Mouse (Mus musculus) intestine, embryonic 15.5 days (tissue): ENCODE data around the gene Arid5b. TPM values are rescaled to one million over a fixed set of nuclear protein-coding genes. Genes with fewer than 3 reads are reported as not detected.
A peak's percentile ranks its signal among the peaks of the same experiment; 100 is the strongest.

ENCODE experiments used
- ATAC-seq: fragments of 200-750 bp; cut with Nextera tagmentation; 2 replicates; pipeline ENCODE4 v1.8.0; 2017; ENCODE audit warnings: moderate TSS enrichment, moderate library complexity
- H3K27ac ChIP-seq: fragments of 300-500 bp; sonication (generic); 2 replicates; pipeline ENCODE4 v1.5.1; 2015; ENCODE audit warnings: mild to moderate bottlenecking, inconsistent platforms
- H3K27me3 ChIP-seq: fragments of 300-500 bp; sonication (generic); replicated peaks from 2 replicates; pipeline ENCODE4 v1.6.1; 2015; ENCODE audit warnings: inconsistent platforms
- H3K36me3 ChIP-seq: fragments of 300-500 bp; sonication (generic); 2 replicates; pipeline ENCODE4 v1.6.1; 2015; ENCODE audit warnings: inconsistent platforms
- H3K4me1 ChIP-seq: fragments of 300-500 bp; sonication (generic); replicated peaks from 2 replicates; pipeline ENCODE4 v1.6.1; 2015; ENCODE audit warnings: inconsistent platforms
- H3K4me2 ChIP-seq: fragments of 300-500 bp; sonication (generic); replicated peaks from 2 replicates; pipeline ENCODE4 v1.6.1; 2015; ENCODE audit warnings: mild to moderate bottlenecking, inconsistent platforms
- H3K4me3 ChIP-seq: fragments of 300-500 bp; sonication (generic); replicated peaks from 2 replicates; pipeline ENCODE4 v1.5.1; 2015; ENCODE audit warnings: inconsistent platforms
- H3K9ac ChIP-seq: fragments of 300-500 bp; sonication (generic); 2 replicates; pipeline ENCODE4 v1.6.1; 2015; ENCODE audit warnings: inconsistent platforms
- H3K9me3 ChIP-seq: fragments of 300-500 bp; sonication (generic); 2 replicates; pipeline ENCODE4 v1.6.1; 2016; ENCODE audit warnings: inconsistent platforms
- WGBS: fragments of 180-500 bp; shearing (Covaris S2); methylation state at CpG from one replicate; pipeline ENCODE4 v1.1.7; 2015; 5-methylcytosine and 5-hydroxymethylcytosine counted together
- polyA plus RNA-seq: library from polyadenylated mRNA; unstranded; fragments of >200 nt; fragmentation: Nextera tagmentation; extraction: Ambion mirVana; gene quantifications from 2 replicates; pipeline ENCODE4 v1.2.1, GENCODE M21; 2015

The Arid5b gene
- polyA plus RNA-seq, 1 experiment from 2014 or later: 29.0 TPM

DNA sequence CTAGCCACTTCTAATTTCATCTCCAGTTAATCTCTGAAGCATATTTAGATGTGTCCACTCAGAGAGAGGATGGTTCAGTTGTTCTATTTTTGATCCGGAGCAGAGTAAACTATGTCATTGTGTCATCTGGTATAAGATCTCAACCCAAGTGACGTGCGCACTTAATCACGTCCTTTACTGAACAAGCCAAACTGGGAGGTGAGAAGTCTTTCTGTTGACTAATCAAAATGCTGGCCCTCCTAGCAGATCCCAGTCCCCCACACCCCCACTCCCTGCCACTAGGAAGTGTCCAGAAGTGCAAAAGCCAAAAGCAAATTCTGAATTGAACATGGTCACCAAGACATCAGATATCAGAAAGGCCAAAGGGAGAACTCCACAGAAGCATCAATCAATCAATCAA, 144.0 kb downstream of the Arid5b start:
- H3K27me3 ChIP-seq: no peaks in the 10 kb centered on the region
- H3K36me3 ChIP-seq: no peaks in the 10 kb centered on the region
- no peak overlapping the region for H3K27ac ChIP-seq
- no peak overlapping the region for H3K4me2 ChIP-seq
- ATAC-seq: no peak
- WGBS: 78% methylated on average over 4 of the region's 4 CpGs
- no peak overlapping the region for H3K4me3 ChIP-seq
- H3K9ac ChIP-seq: no peak overlapping the region
- no peaks in the 10 kb centered on the region for H3K9me3 ChIP-seq
- H3K4me1 ChIP-seq: peaks cover 15% of the 10 kb centered on the region

DNA sequence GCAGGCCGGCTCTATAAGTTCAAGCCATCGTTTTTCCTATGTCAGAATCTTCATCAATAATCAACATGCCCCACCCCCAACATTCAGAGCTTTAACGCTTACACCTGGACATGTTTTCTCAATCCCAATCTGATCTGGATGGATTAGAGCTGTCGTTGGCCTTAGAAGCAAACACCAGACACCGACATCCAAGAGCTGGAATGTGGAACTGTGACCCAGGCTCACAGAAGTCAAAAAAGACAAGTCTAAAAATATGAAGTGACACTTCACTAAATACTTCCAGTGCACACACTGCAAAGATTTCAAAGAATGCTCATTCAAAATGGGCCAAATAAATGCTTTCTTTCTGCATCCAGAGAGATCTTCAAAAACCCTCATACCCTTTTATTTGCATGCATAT, 144.5 kb downstream of the Arid5b start:
- no peaks in the 10 kb centered on the region for H3K36me3 ChIP-seq
- no peaks in the 10 kb centered on the region for H3K27me3 ChIP-seq
- H3K4me2 ChIP-seq: no peak overlapping the region
- no peak overlapping the region for H3K27ac ChIP-seq
- WGBS: 64% methylated on average over 5 of the region's 5 CpGs
- peaks cover 15% of the 10 kb centered on the region for H3K4me1 ChIP-seq
- no peak overlapping the region for H3K4me3 ChIP-seq
- no peaks in the 10 kb centered on the region for H3K9me3 ChIP-seq
- no peak overlapping the region for H3K9ac ChIP-seq
- ATAC-seq: no peak

DNA sequence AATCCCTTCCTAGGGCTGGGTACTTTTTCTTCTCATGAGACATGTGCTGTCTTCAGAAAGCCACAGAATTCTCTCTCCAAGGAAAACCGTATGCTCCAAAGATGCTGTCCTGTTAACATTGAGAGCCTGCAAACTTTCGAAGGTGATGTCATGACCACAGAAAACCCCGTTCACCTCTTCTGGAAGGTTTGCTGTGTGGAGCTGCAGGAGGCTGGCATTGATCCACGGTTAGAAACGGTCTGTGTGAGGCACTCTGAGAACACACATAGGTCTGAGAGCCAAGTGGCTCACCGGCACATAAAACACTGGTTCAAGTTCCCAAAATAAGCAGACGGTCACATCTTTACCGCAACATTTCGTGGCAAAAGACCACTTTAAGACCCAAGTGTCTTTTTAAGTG, 145.9 kb downstream of the Arid5b start:
- Histone ChIP-seq H3K36me3 (no peaks in the 10 kb centered on the region), H3K4me3 (no peak overlapping the region), H3K27me3 (no peaks in the 10 kb centered on the region), H3K4me2 (no peak overlapping the region), H3K27ac (no peak overlapping the region), H3K4me1 (peaks cover 11% of the 10 kb centered on the region), H3K9me3 (no peaks in the 10 kb centered on the region), H3K9ac (no peak overlapping the region)
- WGBS: 90% methylated on average over 9 of the region's 9 CpGs
- ATAC-seq: no peak

DNA sequence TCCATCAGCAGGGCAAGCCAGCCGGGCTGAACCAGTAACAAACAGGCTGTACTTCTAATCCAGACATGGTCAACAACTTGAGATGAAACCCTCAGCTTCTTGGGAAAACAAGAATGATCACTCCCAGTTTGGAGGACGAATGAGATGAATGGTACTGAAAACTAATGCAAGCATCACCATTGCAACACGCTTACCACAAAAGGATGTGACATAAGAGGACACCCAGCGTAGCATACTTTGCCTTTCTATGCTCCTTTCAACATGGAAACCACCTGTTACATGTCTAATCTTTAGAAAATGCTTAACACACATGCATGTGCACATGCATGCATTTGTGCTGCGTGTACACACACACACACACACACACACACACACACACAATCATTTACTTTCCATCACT, 146.4 kb downstream of the Arid5b start:
- ATAC-seq: no peak
- H3K4me3 ChIP-seq: no peak overlapping the region
- H3K9ac ChIP-seq: no peak overlapping the region
- 93% methylated on average over 5 of the region's 5 CpGs for WGBS
- no peaks in the 10 kb centered on the region for H3K27me3 ChIP-seq
- H3K9me3 ChIP-seq: no peaks in the 10 kb centered on the region
- H3K36me3 ChIP-seq: no peaks in the 10 kb centered on the region
- H3K4me1 ChIP-seq: peaks cover 7% of the 10 kb centered on the region
- no peak overlapping the region for H3K27ac ChIP-seq
- H3K4me2 ChIP-seq: no peak overlapping the region

DNA sequence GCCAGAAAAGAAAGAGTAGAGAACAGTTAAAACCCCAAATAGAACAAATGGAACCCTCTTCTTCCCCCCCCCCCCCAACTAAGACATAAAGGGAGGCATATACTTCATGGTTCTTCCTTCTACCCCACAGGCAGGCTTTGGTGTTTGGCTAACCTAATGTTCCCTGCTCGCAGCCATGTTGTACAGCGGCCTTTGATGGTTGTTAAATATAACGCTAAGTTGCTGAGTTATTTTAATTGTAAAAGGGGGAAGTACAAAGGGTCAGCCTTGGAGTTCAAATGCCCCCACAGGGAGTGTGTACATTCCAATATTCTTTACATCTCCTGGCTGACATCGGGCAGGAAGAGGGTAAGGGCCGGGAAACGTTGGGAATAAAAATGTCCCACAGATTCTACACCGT, 148.9 kb downstream of the Arid5b start:
- Histone ChIP-seq H3K27me3 (no peaks in the 10 kb centered on the region), H3K27ac (no peak overlapping the region), H3K9ac (no peak overlapping the region), H3K9me3 (no peaks in the 10 kb centered on the region), H3K4me1 (no peaks in the 10 kb centered on the region; the same call in none of the 2 replicates), H3K4me2 (no peak overlapping the region), H3K4me3 (no peak overlapping the region), H3K36me3 (no peaks in the 10 kb centered on the region)
- WGBS: 46% methylated on average over 7 of the region's 7 CpGs
- ATAC-seq: no peak

DNA sequence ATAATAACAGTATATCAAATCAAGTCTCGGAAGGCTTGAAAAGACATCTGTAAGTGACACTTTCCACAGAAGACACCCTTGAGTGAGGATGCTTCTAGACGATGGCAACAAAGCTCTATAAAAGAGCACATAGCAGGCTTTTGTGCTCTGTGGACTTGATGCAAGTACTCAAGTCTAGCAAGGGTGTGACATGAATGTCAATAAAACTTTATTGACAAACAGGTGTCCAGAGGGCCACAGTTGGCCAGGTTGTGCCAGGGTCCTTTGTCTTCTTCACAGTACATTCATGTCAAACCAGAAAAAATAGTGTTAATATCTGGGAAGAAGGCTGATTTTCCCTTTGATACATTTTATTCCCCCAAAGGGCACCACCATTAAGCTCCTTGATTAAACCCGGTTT, 149.5 kb downstream of the Arid5b start:
- no peak overlapping the region for H3K4me2 ChIP-seq
- H3K36me3 ChIP-seq: peaks cover 2% of the 10 kb centered on the region; the same call in 1 of the 2 replicates
- H3K4me3 ChIP-seq: no peak overlapping the region
- H3K27ac ChIP-seq: no peak overlapping the region
- no peaks in the 10 kb centered on the region for H3K27me3 ChIP-seq
- no peaks in the 10 kb centered on the region; the same call in 1 of the 2 replicates for H3K4me1 ChIP-seq
- H3K9me3 ChIP-seq: no peaks in the 10 kb centered on the region
- ATAC-seq: no peak
- WGBS: 90% methylated on average over 3 of the region's 3 CpGs
- H3K9ac ChIP-seq: no peak overlapping the region

DNA sequence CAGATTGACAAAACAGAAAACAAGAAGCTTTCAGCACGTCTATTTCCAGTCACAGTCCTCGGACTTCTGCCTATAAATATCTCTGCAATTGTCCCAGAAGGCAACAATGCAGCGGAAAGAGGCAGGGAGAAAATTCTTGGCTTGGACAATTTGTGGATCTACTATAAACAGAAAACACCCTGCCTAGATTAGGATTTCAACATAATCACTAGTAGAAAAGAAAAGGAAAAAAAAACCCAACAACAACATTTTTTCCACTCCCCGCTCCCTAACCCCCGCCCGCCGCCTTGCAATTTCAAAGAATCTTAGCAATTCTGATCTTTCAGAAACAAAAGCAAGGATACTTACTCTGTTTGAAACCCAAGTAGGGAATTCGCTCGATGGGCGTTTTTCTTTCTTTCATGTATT, 150.1 kb downstream of the Arid5b start:
- WGBS: 68% methylated on average over 10 of the region's 10 CpGs
- Histone ChIP-seq H3K4me1 (no peaks in the 10 kb centered on the region; the same call in 1 of the 2 replicates), H3K4me3 (no peak overlapping the region), H3K4me2 (no peak overlapping the region), H3K27me3 (no peaks in the 10 kb centered on the region), H3K9me3 (no peaks in the 10 kb centered on the region), H3K27ac (peak overlapping the region; percentile 20; the same call in 1 of the 2 replicates), H3K36me3 (peaks cover 5% of the 10 kb centered on the region; the same call in 1 of the 2 replicates), H3K9ac (no peak overlapping the region)
- ATAC-seq: no peak

DNA sequence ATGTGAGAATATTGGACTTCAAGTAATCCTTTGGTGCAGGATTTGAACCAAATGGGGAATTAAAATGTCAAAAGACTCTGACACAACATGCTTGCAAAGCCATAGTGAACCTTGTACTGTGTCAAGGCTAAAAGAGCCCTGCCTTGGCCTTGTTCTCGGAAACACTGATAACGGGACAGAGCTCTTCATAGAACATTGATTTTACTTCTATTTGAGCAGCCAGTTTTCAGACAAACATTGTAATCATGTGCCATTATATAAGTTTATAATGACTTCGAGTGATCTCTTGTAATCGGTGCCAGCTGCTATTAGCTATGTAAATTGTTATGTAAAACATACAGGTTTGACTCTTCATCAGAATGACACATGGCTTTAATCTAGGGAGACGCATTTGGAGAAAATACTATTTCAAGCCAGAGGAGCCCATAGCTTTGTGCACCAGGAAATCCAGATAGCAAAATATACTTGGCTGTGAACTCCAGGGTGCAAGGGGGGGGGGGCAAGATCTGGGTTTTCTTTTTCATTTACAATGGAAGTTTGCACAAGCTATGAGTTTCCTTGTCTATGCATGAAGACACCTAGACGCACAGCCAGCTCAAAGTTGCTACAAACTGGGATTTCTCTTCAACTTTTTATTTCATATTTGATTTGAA, 150.8 kb downstream of the Arid5b start:
- H3K27me3 ChIP-seq: no peaks in the 10 kb centered on the region
- H3K9me3 ChIP-seq: no peaks in the 10 kb centered on the region
- ATAC-seq: peak; percentile 82
- H3K9ac ChIP-seq: no peak overlapping the region
- peak overlapping the region; percentile 20; the same call in 1 of the 2 replicates for H3K27ac ChIP-seq
- H3K4me2 ChIP-seq: no peak overlapping the region
- peaks cover 5% of the 10 kb centered on the region; the same call in 1 of the 2 replicates for H3K36me3 ChIP-seq
- H3K4me1 ChIP-seq: no peaks in the 10 kb centered on the region; the same call in 1 of the 2 replicates
- no peak overlapping the region for H3K4me3 ChIP-seq
- 50% methylated on average over 6 of the region's 6 CpGs for WGBS

DNA sequence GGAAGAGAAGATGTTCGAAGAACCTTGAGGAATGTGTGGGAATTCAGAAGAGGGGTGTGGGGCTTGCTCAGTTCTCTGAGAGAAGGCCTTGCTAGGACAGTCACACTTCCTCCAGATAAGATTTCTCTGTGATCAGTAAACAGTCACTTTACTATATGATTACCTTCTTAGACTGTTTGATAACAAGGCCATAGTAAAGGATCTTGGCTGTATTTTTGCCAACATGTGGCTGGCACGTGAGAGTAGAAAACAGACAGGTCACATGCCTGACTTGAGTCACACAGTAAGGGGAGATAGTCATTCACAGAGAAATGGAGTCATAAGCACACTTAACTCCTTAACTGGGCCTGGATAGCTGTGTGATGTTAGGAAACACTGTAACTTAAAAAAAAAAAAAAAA, 151.4 kb downstream of the Arid5b start:
- no peak overlapping the region for H3K4me3 ChIP-seq
- H3K9ac ChIP-seq: no peak overlapping the region
- H3K4me1 ChIP-seq: no peaks in the 10 kb centered on the region; the same call in 1 of the 2 replicates
- H3K36me3 ChIP-seq: peaks cover 5% of the 10 kb centered on the region; the same call in 1 of the 2 replicates
- H3K27me3 ChIP-seq: no peaks in the 10 kb centered on the region
- no peak overlapping the region for H3K4me2 ChIP-seq
- peak; percentile 78 for ATAC-seq
- 56% methylated on average over 2 of the region's 2 CpGs for WGBS
- H3K27ac ChIP-seq: peak overlapping the region; percentile 20; the same call in 1 of the 2 replicates
- no peaks in the 10 kb centered on the region for H3K9me3 ChIP-seq

DNA sequence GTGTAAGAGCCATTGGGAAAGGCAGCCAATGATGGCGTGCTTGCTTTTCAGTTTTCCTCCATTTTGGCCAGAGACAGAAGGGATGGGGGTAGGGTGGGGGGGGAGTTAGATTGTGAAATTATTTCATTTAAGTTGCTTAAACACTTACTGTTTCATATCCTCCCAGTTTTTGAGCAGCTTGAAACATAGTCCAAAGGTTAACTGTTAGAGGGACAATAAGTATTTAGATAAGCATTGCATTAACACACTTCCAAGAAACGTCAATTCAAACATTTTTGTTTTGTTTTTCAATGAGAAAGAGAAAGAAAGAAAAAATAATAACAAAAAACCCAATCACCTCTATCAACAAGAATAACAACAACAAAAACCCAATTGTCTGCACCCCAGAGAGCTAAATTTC, 152.0 kb downstream of the Arid5b start:
- no peaks in the 10 kb centered on the region; the same call in 1 of the 2 replicates for H3K4me1 ChIP-seq
- 0 out of 2 replicates have a peak, but pooled peaks have one; percentile 16 for ATAC-seq
- no peaks in the 10 kb centered on the region for H3K27me3 ChIP-seq
- peak overlapping the region; percentile 44 for H3K27ac ChIP-seq
- no peak overlapping the region for H3K4me3 ChIP-seq
- H3K9me3 ChIP-seq: no peaks in the 10 kb centered on the region
- peaks cover 8% of the 10 kb centered on the region; the same call in 1 of the 2 replicates for H3K36me3 ChIP-seq
- 66% methylated on average over 2 of the region's 2 CpGs for WGBS
- H3K4me2 ChIP-seq: no peak overlapping the region
- H3K9ac ChIP-seq: no peak overlapping the region

DNA sequence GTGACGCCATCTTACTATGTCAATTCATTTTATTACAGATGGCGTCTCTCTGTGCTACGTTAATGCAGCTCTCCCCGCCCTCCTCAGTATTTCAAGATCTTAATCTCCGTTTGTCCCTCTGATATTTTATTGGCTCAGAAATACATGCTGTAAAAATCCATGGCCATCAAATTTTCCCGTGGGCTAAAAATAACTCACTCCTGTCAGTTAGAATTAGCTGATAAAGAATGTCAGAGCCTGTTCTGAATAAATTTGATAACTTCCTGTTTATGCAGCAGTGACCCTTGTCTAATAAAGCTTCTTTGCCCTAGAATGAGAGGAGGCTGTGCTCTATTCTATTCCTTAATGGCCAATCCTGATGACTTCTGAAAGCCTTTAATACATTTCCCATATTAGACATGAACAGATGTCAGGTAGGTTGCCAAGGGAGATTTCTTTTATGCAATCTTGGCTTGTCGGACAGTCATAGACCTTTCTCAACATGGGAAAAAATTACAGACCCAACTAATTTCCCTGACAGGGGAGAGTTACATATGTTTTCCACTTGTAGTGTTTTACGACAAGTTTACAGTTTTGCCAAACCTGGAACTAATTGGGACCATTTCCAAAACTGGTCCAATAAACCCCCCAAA, 152.5 kb downstream of the Arid5b start:
- WGBS: 48% methylated on average over 8 of the region's 8 CpGs
- H3K4me1 ChIP-seq: no peaks in the 10 kb centered on the region; the same call in 1 of the 2 replicates
- H3K9ac ChIP-seq: no peak overlapping the region

DNA sequence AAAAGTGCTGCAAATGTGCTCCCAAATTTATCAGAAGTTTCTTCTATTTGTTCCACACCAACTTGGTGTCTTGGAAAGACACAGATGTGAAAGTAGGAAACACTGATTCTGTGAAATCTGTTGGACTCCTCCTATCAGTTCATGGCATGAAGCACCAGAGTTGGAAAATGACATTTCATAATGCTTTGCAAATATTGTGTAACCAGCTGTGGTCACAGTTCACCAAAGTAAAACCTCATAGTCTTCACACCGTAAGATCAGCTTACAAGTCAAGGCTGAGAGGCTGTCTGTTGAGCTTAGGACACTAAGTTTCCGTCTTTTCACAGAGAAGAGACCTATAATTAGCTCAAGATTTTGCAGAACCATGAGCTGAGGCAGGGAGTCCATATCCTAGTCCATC, 153.6 kb downstream of the Arid5b start:
- 77% methylated on average over 2 of the region's 2 CpGs for WGBS
- no peak overlapping the region for H3K27ac ChIP-seq
- no peaks in the 10 kb centered on the region; the same call in 1 of the 2 replicates for H3K4me1 ChIP-seq
- H3K4me2 ChIP-seq: no peak overlapping the region
- no peaks in the 10 kb centered on the region for H3K9me3 ChIP-seq
- ATAC-seq: 0 out of 2 replicates have a peak, but pooled peaks have one; percentile 19
- H3K9ac ChIP-seq: no peak overlapping the region
- peaks cover 17% of the 10 kb centered on the region for H3K36me3 ChIP-seq
- no peaks in the 10 kb centered on the region for H3K27me3 ChIP-seq
- no peak overlapping the region for H3K4me3 ChIP-seq

More for the DNA sequence above, 152.5 kb downstream of the Arid5b start:
- Histone ChIP-seq H3K4me3 (no peak overlapping the region), H3K9me3 (no peaks in the 10 kb centered on the region), H3K27me3 (no peaks in the 10 kb centered on the region), H3K36me3 (peaks cover 12% of the 10 kb centered on the region; the same call in 1 of the 2 replicates), H3K27ac (peak overlapping the region; percentile 44), H3K4me2 (no peak overlapping the region)
- peak; percentile 25; the same call in 1 of the 2 replicates for ATAC-seq
